Mouse (Mus musculus): ENCODE results near the gene Csnk1d.

DNA sequence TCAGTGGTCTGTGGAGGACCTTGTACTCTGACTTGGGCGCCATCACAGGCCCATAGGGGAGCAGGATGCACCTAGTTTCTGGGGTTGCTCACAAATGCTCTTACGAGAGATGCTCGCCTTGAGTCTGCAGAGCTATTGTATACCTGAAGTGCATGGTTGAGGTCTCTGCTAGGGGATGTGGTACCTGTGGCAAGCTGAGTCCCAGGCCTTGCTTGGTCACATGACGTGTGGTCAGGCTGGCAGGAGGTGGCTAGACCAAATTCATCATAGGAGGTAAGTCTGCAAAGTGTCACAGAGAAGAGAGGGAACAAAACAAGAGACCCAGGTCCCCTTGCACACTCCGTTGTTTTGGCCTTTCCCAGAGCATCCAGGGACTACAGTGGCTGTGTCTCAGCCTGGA lies 28.4 kb upstream of the Csnk1d start:
- no peak for TF ChIP-seq USF1 (IDR thresholded peaks at IDR 0.05; ENCODE audit: low read depth)
- no peak for TF ChIP-seq CTCF (IDR thresholded peaks at IDR 0.05; ENCODE audit: control insufficient read depth, insufficient read depth, insufficient read length)
- TF ChIP-seq MYOD1 (IDR thresholded peaks at IDR 0.05; ENCODE audit: control insufficient read depth, insufficient read length, low read depth), result no peak
- no peak for TF ChIP-seq MAX (IDR thresholded peaks at IDR 0.05)
- TF ChIP-seq CEBPB (IDR thresholded peaks at IDR 0.05; ENCODE audit: low read depth), result no peak
- TF ChIP-seq MYOG (IDR thresholded peaks at IDR 0.05; ENCODE audit: control insufficient read depth, extremely low read depth, insufficient read length), result no peak

Measured in C2C12 (cell line).